Mouse (Mus musculus) ovary, adult 18-20 months (tissue): Measurements from ENCODE around the gene Dock11.
A peak's percentile ranks its signal among the peaks of the same experiment; 100 is the strongest.

Source experiments
- DNase-seq: peaks from one replicate; pipeline ENCODE4 v3.0.0; 2022; ENCODE audit warnings: low spot score, mixed read lengths

The Dock11 gene

GRCm38 (mm10) chrX:36101318-36101717 lies 212.7 kb downstream of the Dock11 start:
- no peak for DNase-seq

- no peak for DNase-seq
Observed at GRCm38 (mm10) chrX:36108601-36109000, 220.0 kb downstream of the Dock11 start.

DNA sequence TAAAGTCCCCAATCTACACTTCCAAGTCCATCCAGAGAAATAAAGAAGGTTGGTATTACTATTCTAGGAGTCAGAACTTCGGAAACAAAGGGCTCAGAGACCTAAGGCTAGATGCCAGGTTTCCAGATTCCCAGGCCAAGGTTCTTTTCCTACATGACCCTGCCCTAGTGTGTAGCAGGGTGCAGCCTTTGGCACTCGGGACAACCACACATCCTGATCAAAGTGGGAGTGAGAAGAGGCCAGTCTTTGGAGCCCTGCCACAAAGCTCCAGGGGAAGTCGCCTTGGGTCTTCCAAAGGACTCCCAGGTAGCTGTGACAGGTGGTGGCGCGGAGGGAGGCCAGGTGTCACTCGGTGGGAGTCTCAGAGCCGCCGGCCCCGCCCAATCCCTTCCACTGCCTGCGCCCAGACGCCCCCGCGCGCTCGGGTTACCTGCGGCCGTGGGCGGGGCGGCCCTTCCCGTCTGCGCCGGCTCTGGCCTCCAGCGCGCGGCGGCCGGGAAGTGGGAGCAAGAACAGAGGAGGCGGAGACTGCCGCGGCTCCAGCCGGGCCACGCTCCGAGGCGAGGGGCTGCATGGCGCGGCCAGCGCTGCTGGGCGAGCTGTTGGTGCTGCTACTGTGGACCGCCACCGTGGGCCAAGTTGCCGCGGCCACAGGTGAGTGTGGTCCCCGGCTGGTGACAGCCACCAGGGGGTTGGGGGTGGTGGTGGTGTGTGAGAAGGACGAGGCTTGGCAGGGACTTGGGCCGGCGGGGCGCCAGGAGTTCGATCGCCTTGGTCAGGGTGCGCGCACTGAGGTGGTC lies 223.2 kb downstream of the Dock11 start, which contains the start of gene Il13ra1:
Il13ra1 (plus strand) TSS at position 489 of the 800 bp plus-strand sequence.
- DNase-seq: peak; percentile 5

DNA sequence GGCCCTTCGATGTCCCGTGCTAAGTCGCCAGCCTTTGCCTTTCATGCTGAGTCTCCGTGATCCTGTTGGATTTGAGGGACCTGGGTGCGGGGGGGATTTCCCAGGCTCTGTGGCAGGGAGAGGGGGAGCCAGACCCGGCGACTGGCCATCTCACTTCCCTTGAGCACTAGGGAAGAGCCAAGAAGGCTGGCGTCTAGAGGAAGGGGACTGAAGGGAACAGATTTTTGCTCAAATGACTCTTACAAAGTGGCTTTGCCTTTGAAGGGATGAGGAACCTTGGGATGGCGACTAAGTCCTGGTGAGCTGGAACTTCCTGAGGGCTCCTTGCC lies 223.8 kb downstream of the Dock11 start:
- no peak for DNase-seq

- DNase-seq: no peak
Observed at GRCm38 (mm10) chrX:36115171-36115570, 226.5 kb downstream of the Dock11 start.
